8 mouse cellular contexts compared by ENCODE assay signal in genomic region chr2:106692783-106693701, GRCm38 (mm10). TPM values are rescaled to one million over a fixed set of nuclear protein-coding genes. Genes with fewer than 3 reads are reported as not detected.
A peak's percentile ranks its signal among the peaks of the same experiment; 100 is the strongest.
DNase-seq lines count a peak whose midpoint lies in the region; ATAC-seq lines count a peak whose summit lies in the region.

Mpped2 (plus strand) TSS chr2:106693269.

- under 1% methylated on average over 55 of the region's 56 CpGs for WGBS in intestine, embryonic 15.5 days
- whole genome bisulfite sequencing in limb, embryonic 10.5 days, result under 1% methylated on average over 56 of the region's 56 CpGs
- under 1% methylated on average over 42 of the region's 56 CpGs for WGBS in midbrain, embryonic 10.5 days
- WGBS in stomach, embryonic 16.5 days, result 1% methylated on average over 53 of the region's 56 CpGs

- peaks cover 6% of the 10 kb centered on the region for H3K4me1 ChIP-seq in intestine, embryonic 15.5 days (replicated peaks)
- H3K4me1 ChIP-seq in limb, embryonic 10.5 days, result peaks cover 42% of the 10 kb centered on the region
- peaks cover 50% of the 10 kb centered on the region for H3K4me1 ChIP-seq in midbrain, embryonic 10.5 days
- peaks cover 4% of the 10 kb centered on the region; the same call in 1 of the 2 replicates for H3K4me1 ChIP-seq in stomach, embryonic 16.5 days (ENCODE audit: control insufficient read depth, insufficient read depth, low read length)

- H3K36me3 ChIP-seq in intestine, embryonic 15.5 days, result no peaks in the 10 kb centered on the region
- H3K36me3 ChIP-seq in limb, embryonic 10.5 days, result no peaks in the 10 kb centered on the region
- H3K36me3 ChIP-seq in midbrain, embryonic 10.5 days, result no peaks in the 10 kb centered on the region
- H3K36me3 ChIP-seq in stomach, embryonic 16.5 days (ENCODE audit: control insufficient read depth, insufficient read depth, low read length), result no peaks in the 10 kb centered on the region

- peak; percentile 91 for DNase-seq in embryo, embryonic 10 days (ENCODE audit: low spot score)
- DNase-seq in embryo, embryonic 9.5 days (ENCODE audit: extremely low spot score), result no peak
- peak; percentile 89 for DNase-seq in embryo, embryonic 11 days
- DNase-seq in gastrocnemius, postnatal 4 days (ENCODE audit: low spot score in 2 of 2), result peak; percentile 48 to 66
- DNase-seq in limb, embryonic 10.5 days (ENCODE audit: low spot score), result peak; percentile 88
- peak; percentile 91 for DNase-seq in midbrain, embryonic 10.5 days (ENCODE audit: low spot score)

- peak within 1 kb of the TSS; percentile 98 for H3K4me2 ChIP-seq in intestine, embryonic 15.5 days (replicated peaks)
- peak within 1 kb of the TSS; percentile 84 for H3K4me2 ChIP-seq in stomach, embryonic 16.5 days (ENCODE audit: low read depth, low read length)

- H3K9me3 ChIP-seq in intestine, embryonic 15.5 days, result no peaks in the 10 kb centered on the region
- no peaks in the 10 kb centered on the region for H3K9me3 ChIP-seq in limb, embryonic 10.5 days (replicated peaks)
- no peaks in the 10 kb centered on the region for H3K9me3 ChIP-seq in midbrain, embryonic 10.5 days (replicated peaks)
- H3K9me3 ChIP-seq in stomach, embryonic 16.5 days (replicated peaks; ENCODE audit: control insufficient read depth, low read length), result no peaks in the 10 kb centered on the region

- H3K27ac ChIP-seq in intestine, embryonic 15.5 days, result peak within 1 kb of the TSS; percentile 93
- peak within 1 kb of the TSS; percentile 100 for H3K27ac ChIP-seq in limb, embryonic 10.5 days
- peak within 1 kb of the TSS; percentile 99 for H3K27ac ChIP-seq in midbrain, embryonic 10.5 days (replicated peaks)
- H3K27ac ChIP-seq in stomach, embryonic 16.5 days (ENCODE audit: low read length), result peak within 1 kb of the TSS; percentile 68

- H3K4me3 ChIP-seq in intestine, embryonic 15.5 days (replicated peaks), result peak within 1 kb of the TSS; percentile 95
- H3K4me3 ChIP-seq in limb, embryonic 10.5 days, result peak within 1 kb of the TSS; percentile 91
- H3K4me3 ChIP-seq in midbrain, embryonic 10.5 days, result peak within 1 kb of the TSS; percentile 87
- H3K4me3 ChIP-seq in stomach, embryonic 16.5 days (replicated peaks; ENCODE audit: low read length), result peak within 1 kb of the TSS; percentile 77

- no peaks in the 10 kb centered on the region for H3K27me3 ChIP-seq in intestine, embryonic 15.5 days (replicated peaks)
- no peaks in the 10 kb centered on the region for H3K27me3 ChIP-seq in limb, embryonic 10.5 days (ENCODE audit: low read depth, poor library complexity, severe bottlenecking)
- peaks cover 39% of the 10 kb centered on the region for H3K27me3 ChIP-seq in midbrain, embryonic 10.5 days (ENCODE audit: low read depth, poor library complexity, severe bottlenecking)
- no peaks in the 10 kb centered on the region for H3K27me3 ChIP-seq in stomach, embryonic 16.5 days (ENCODE audit: control insufficient read depth, insufficient read depth, low read length)

- peak within 1 kb of the TSS; percentile 85 for H3K9ac ChIP-seq in intestine, embryonic 15.5 days
- H3K9ac ChIP-seq in stomach, embryonic 16.5 days (ENCODE audit: low read length), result peak within 1 kb of the TSS; percentile 86

- ATAC-seq in intestine, embryonic 15.5 days, result peak; percentile 87
- peak; percentile 75 for ATAC-seq in stomach, embryonic 16.5 days (ENCODE audit: insufficient read depth, low FRiP score)

RNA-seq across cellular contexts. Expression of gene Mpped2, which starts in this region (rescaled TPM):
- 1 to 10 TPM; 5.4 to 6.9 TPM for total RNA-seq in gastrocnemius, postnatal 4 days (2021)
- 27.5 and 28.6 TPM in 2 replicates for polyA plus RNA-seq in intestine, embryonic 15.5 days (2015; fragmentation: Nextera tagmentation; extraction: Ambion mirVana)
- 64.3 and 106 TPM in 2 replicates for polyA plus RNA-seq in limb, embryonic 10.5 days (2016; fragmentation: Nextera tagmentation; extraction: Ambion mirVana)
- polyA plus RNA-seq in midbrain, embryonic 10.5 days (2016; fragmentation: Nextera tagmentation; extraction: Ambion mirVana), result 29.8 and 41.3 TPM in 2 replicates
- 11.8 and 14.5 TPM in 2 replicates for polyA plus RNA-seq in stomach, embryonic 16.5 days (2015; fragmentation: Nextera tagmentation; extraction: Ambion mirVana)
